8 mouse cellular contexts compared by ENCODE assay signal in the genomic region with DNA sequence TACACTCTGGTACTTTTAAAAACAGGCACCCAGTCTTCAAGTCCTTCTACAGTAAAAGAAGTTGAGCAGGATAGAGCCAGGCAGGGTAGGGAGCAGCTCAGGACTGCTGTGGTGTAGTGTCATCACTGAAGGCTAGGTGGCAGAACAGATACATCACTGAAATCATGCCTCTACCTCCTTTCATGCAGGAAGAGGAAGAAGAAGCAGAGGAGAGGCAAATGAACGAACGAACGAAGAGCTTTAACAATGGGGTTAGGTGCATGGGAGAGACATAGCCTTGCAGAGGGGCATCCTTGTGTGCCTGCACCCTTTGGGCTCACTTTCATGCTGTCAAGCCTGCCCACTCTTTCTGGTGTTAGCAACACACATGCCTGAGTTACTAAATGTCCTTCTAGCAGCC. TPM values are rescaled to one million over a fixed set of nuclear protein-coding genes. Genes with fewer than 3 reads are reported as not detected.
DNase-seq lines count a peak whose midpoint lies in the region; ATAC-seq and TF ChIP-seq lines count a peak whose summit lies in the region.

No protein-coding gene starts in this region.

- no peaks in the 10 kb centered on the region for H3K36me3 ChIP-seq in MEL (ENCODE audit: control insufficient read depth in 1 of 2, insufficient read depth in 2 of 2, low read length in 2 of 2)
- H3K36me3 ChIP-seq in embryonic facial prominence, embryonic 12.5 days = no peaks in the 10 kb centered on the region
- H3K36me3 ChIP-seq in myocyte (ENCODE audit: control insufficient read depth, insufficient read depth) = no peaks in the 10 kb centered on the region

- TF ChIP-seq RAD21 in MEL (IDR thresholded peaks at IDR 0.05; ENCODE audit: low read depth, low read length) = peak; percentile 60

- no peaks in the 10 kb centered on the region for H3K4me1 ChIP-seq in MEL (ENCODE audit: control insufficient read depth in 1 of 2, insufficient read depth in 2 of 2, low read length in 2 of 2)
- peaks cover 26% of the 10 kb centered on the region; the same call in 1 of the 2 replicates for H3K4me1 ChIP-seq in embryonic facial prominence, embryonic 12.5 days

- peak; percentile 38 for DNase-seq in adrenal gland, adult 2 months
- no peak for DNase-seq in adrenal gland, adult 18-20 months (ENCODE audit: low spot score in 2 of 2)
- peak; percentile 77 for DNase-seq in MEL (ENCODE audit: low read depth, low spot score)
- DNase-seq in left cerebral cortex, postnatal 14 days (ENCODE audit: low spot score in 2 of 2) = peak; percentile 73 to 79
- DNase-seq in urinary bladder, postnatal 10 days (ENCODE audit: low spot score) = no peak

- no peak for TF ChIP-seq EP300 in MEL (IDR thresholded peaks at IDR 0.05; ENCODE audit: low read depth in 1 of 2, low read length in 2 of 2)

- peak overlapping the region; percentile 14 for H3K4me2 ChIP-seq in embryonic facial prominence, embryonic 12.5 days (replicated peaks)
- peak overlapping the region; percentile 85 for H3K4me2 ChIP-seq in myocyte (ENCODE audit: low read depth)

- H3K27ac ChIP-seq in MEL (ENCODE audit: control insufficient read depth, low read depth, low read length) = no peak overlapping the region
- H3K27ac ChIP-seq in embryonic facial prominence, embryonic 12.5 days = peak overlapping the region; percentile 43

- TF ChIP-seq POLR2A in MEL (IDR thresholded peaks at IDR 0.05; ENCODE audit: control insufficient read depth in 1 of 2, insufficient read depth in 1 of 2, low read depth in 1 of 2, low read length in 2 of 2, poor library complexity in 1 of 2) = peak in 1 of 2 experiments; percentile 48; a peak in 2 of 4 replicates
- no peak for TF ChIP-seq POLR2A in myocyte (IDR thresholded peaks at IDR 0.05; ENCODE audit: insufficient read length, low read depth)

- H3K79me2 ChIP-seq in MEL (ENCODE audit: control insufficient read depth, insufficient read depth, low read length, poor library complexity) (no peaks in the 10 kb centered on the region), myocyte (ENCODE audit: control insufficient read depth, insufficient read depth) (peaks cover 13% of the 10 kb centered on the region)

- peak overlapping the region; percentile 39; the same call in 1 of the 2 replicates for H3K9ac ChIP-seq in MEL (ENCODE audit: control insufficient read depth, low read depth, low read length, poor library complexity, severe bottlenecking)
- no peak overlapping the region for H3K9ac ChIP-seq in embryonic facial prominence, embryonic 12.5 days

- no peak overlapping the region for H3ac ChIP-seq in myocyte (ENCODE audit: control insufficient read depth, insufficient read length)

- TF ChIP-seq CTCF in MEL (IDR thresholded peaks at IDR 0.05 in 2 of 3, conservative IDR thresholded peaks at IDR 0.05 in 1 of 3; ENCODE audit: control insufficient read depth in 1 of 3, insufficient read depth in 1 of 3, low read depth in 2 of 3, low read length in 3 of 3, poor library complexity in 1 of 3, severe bottlenecking in 1 of 3) = peak; percentile 40 to 67 (median 48)

- no peaks in the 10 kb centered on the region for H3K27me3 ChIP-seq in MEL (ENCODE audit: control insufficient read depth in 1 of 2, insufficient read depth in 2 of 2, low read length in 2 of 2)
- no peaks in the 10 kb centered on the region for H3K27me3 ChIP-seq in embryonic facial prominence, embryonic 12.5 days
- H3K27me3 ChIP-seq in myocyte (ENCODE audit: control insufficient read depth, insufficient read depth, insufficient read length) = no peaks in the 10 kb centered on the region

- WGBS in embryonic facial prominence, embryonic 12.5 days = 0% methylated on average over 3 of the region's 3 CpGs

- no peaks in the 10 kb centered on the region for H3K9me3 ChIP-seq in MEL (replicated peaks; ENCODE audit: insufficient read depth, low read length)
- H3K9me3 ChIP-seq in embryonic facial prominence, embryonic 12.5 days = no peaks in the 10 kb centered on the region

- intact Hi-C loops in left cerebral cortex, postnatal 14 days (cut with DNase I) = loop anchor here (1.0 to 10.0 kb wide), 5 partner anchors 394 to 949 kb away; no protein-coding TSS in a partner anchor

- no peak for ATAC-seq in embryonic facial prominence, embryonic 12.5 days (ENCODE audit: insufficient number of reproducible peaks, insufficient read depth, low FRiP score, low TSS enrichment)
- ATAC-seq in hematopoietic stem cell, adult 5-6 weeks (replicated peaks in 1 of 2; ENCODE audit: insufficient read depth in 1 of 2, low FRiP score in 2 of 2, low TSS enrichment in 1 of 2, low read depth in 1 of 2, poor library complexity in 2 of 2, severe bottlenecking in 2 of 2) = peak; percentile 73 to 88

- H3K4me3 ChIP-seq in MEL (ENCODE audit: control insufficient read depth in 1 of 2, insufficient read depth in 1 of 2, low read depth in 2 of 2, low read length in 2 of 2) (peak overlapping the region; percentile 25 to 38), myocyte (no peak overlapping the region)
- no peak overlapping the region for H3K4me3 ChIP-seq in embryonic facial prominence, embryonic 12.5 days

TF ChIP-seq in MEL, 35 proteins besides CTCF, POLR2A, EP300 and RAD21 (continues in another document):
- TF ChIP-seq MEF2A (IDR thresholded peaks at IDR 0.05; ENCODE audit: extremely low read depth, insufficient replicate concordance, low read depth, low read length, poor library complexity, severe bottlenecking) (no peak), TAL1 (IDR thresholded peaks at IDR 0.05; ENCODE audit: low read length) (no peak), ZKSCAN1 (IDR thresholded peaks at IDR 0.05; ENCODE audit: low read depth, low read length) (no peak), JUND (IDR thresholded peaks at IDR 0.05; ENCODE audit: low read depth, low read length) (no peak), NELFE (IDR thresholded peaks at IDR 0.05; ENCODE audit: low read depth, low read length) (no peak), SIN3A (IDR thresholded peaks at IDR 0.05; ENCODE audit: low read length) (no peak), POLR2AphosphoS2 (IDR thresholded peaks at IDR 0.05; ENCODE audit: low read length) (no peak), ZMIZ1 (IDR thresholded peaks at IDR 0.05; ENCODE audit: low read depth, low read length) (no peak), GATA1 (IDR thresholded peaks at IDR 0.05; ENCODE audit: low read depth, low read length) (no peak), NRF1 (IDR thresholded peaks at IDR 0.05; ENCODE audit: insufficient read depth, low read depth, low read length, poor library complexity, severe bottlenecking) (no peak), USF1 (IDR thresholded peaks at IDR 0.05; ENCODE audit: low read depth, low read length) (no peak), ELF1 (IDR thresholded peaks at IDR 0.05; ENCODE audit: low read depth, low read length) (peak; percentile 56; the same call in 1 of the 2 replicates), SMC3 (IDR thresholded peaks at IDR 0.05; ENCODE audit: low read depth, low read length) (peak; percentile 51), CHD2 (IDR thresholded peaks at IDR 0.05; ENCODE audit: low read length) (no peak), MYB (IDR thresholded peaks at IDR 0.05; ENCODE audit: low read depth, low read length) (no peak)

TF ChIP-seq in myocyte, 11 proteins besides CTCF, POLR2A, EP300 and RAD21:
- peak; percentile 23 for TF ChIP-seq POLR2AphosphoS2 (IDR thresholded peaks at IDR 0.05; ENCODE audit: insufficient read length, low read depth)
- TF ChIP-seq MYOG (IDR thresholded peaks at IDR 0.05; ENCODE audit: control insufficient read depth in 1 of 3, insufficient read depth in 1 of 3, insufficient read length in 2 of 3, low read depth in 2 of 3) = no peak
- TF ChIP-seq SRF (IDR thresholded peaks at IDR 0.05; ENCODE audit: control insufficient read depth, insufficient read length, low read depth) = no peak
- no peak for TF ChIP-seq MAX (IDR thresholded peaks at IDR 0.05; ENCODE audit: low read depth)

RNA-seq across cellular contexts. Expression of a gene that starts 3.2 kb away (rescaled TPM):
- total RNA-seq in adrenal gland, adult 2 months (2021) = 100 to 1,000 TPM in 1 of 2 experiments, 10 to 100 TPM in 1; 87.4 to 179 TPM
- 31.2 and 32.3 TPM in 2 replicates for polyA plus RNA-seq in adrenal gland, adult 2 months (2012; rRNA removed)
- 100 to 1,000 TPM in 1 of 2 experiments, 10 to 100 TPM in 1; 99.0 to 159 TPM for total RNA-seq in adrenal gland, adult 18-20 months (2021)
- 0.03 TPM in 1 of 2 replicates, not detected in the other for total RNA-seq in MEL (2012; rRNA removed)
- under 1 TPM in 1 of 2 experiments, not detected in 1; 0.03 TPM for polyA plus RNA-seq in MEL (2012; ENCODE audit: insufficient read depth in 1 of 2, insufficient read length in 2 of 2, low read depth in 1 of 2, low replicate concordance in 2 of 2, missing spikeins in 1 of 2)
- 142 and 150 TPM in 2 replicates for polyA plus RNA-seq in embryonic facial prominence, embryonic 12.5 days (2016; fragmentation: Nextera tagmentation; extraction: Ambion mirVana)
- total RNA-seq in hematopoietic stem cell, adult 5-6 weeks (2017) = 0.30 and 0.69 TPM in 2 replicates
- 10 to 100 TPM; 65.5 to 79.3 TPM for total RNA-seq in left cerebral cortex, postnatal 14 days (2021)
- 691 TPM for polyA plus RNA-seq in myocyte (2012; fragmentation: generic; extraction: Trizol)

RNA-seq across cellular contexts. Expression of a gene that starts 53.6 kb away (rescaled TPM):
- total RNA-seq in adrenal gland, adult 2 months (2021) = 1 to 10 TPM; 2.0 to 4.1 TPM
- polyA plus RNA-seq in adrenal gland, adult 2 months (2012; rRNA removed) = 12.6 and 13.0 TPM in 2 replicates
- 1 to 10 TPM; 1.2 to 4.1 TPM for total RNA-seq in adrenal gland, adult 18-20 months (2021)
- not detected in 2 replicates for total RNA-seq in MEL (2012; rRNA removed)
- polyA plus RNA-seq in MEL (2012; ENCODE audit: insufficient read depth in 1 of 2, insufficient read length in 2 of 2, low read depth in 1 of 2, low replicate concordance in 2 of 2, missing spikeins in 1 of 2) (not detected), myocyte (2012; fragmentation: generic; extraction: Trizol) (83.7 TPM)
- 429 and 434 TPM in 2 replicates for polyA plus RNA-seq in embryonic facial prominence, embryonic 12.5 days (2016; fragmentation: Nextera tagmentation; extraction: Ambion mirVana)
- not detected in 2 replicates for total RNA-seq in hematopoietic stem cell, adult 5-6 weeks (2017)
- 100 to 1,000 TPM; 102 to 116 TPM for total RNA-seq in left cerebral cortex, postnatal 14 days (2021)

Comparison
In these comparisons a context has a peak if more than half of its experiments do, and no peak if none do; other contexts are left out.
1. DNase-seq: peak in adrenal gland, adult 2 months (single experiment), MEL (single experiment) and left cerebral cortex, postnatal 14 days (2 of 2); none in adrenal gland, adult 18-20 months (0 of 2) and urinary bladder, postnatal 10 days (single experiment).
2. H3K4me3 ChIP-seq: peak in MEL (2 of 2); none in embryonic facial prominence, embryonic 12.5 days (single experiment) and myocyte (single experiment).
3. RNA of a gene that starts 3.2 kb away (total RNA-seq): 87.4 to 179 TPM in adrenal gland, adult 2 months, 99.0 to 159 TPM in adrenal gland, adult 18-20 months and 65.5 to 79.3 TPM in left cerebral cortex, postnatal 14 days; 0.30 to 0.69 TPM in hematopoietic stem cell, adult 5-6 weeks and 0.03 TPM in MEL; every median in the first group is over 10 times any median in the second.
4. RNA of a gene that starts 53.6 kb away (total RNA-seq): 102 to 116 TPM in left cerebral cortex, postnatal 14 days; 1.2 to 4.1 TPM in adrenal gland, adult 18-20 months, 2.0 to 4.1 TPM in adrenal gland, adult 2 months, not detected in MEL and not detected in hematopoietic stem cell, adult 5-6 weeks; every median in the first group is over 10 times any median in the second.